Mouse (Mus musculus) heart, adult 11 months (tissue): ENCODE data around the gene Tmc4.

Experiments
- DNase-seq: peaks from one replicate; pipeline ENCODE4 v3.0.0; 2022

The Tmc4 gene

DNA sequence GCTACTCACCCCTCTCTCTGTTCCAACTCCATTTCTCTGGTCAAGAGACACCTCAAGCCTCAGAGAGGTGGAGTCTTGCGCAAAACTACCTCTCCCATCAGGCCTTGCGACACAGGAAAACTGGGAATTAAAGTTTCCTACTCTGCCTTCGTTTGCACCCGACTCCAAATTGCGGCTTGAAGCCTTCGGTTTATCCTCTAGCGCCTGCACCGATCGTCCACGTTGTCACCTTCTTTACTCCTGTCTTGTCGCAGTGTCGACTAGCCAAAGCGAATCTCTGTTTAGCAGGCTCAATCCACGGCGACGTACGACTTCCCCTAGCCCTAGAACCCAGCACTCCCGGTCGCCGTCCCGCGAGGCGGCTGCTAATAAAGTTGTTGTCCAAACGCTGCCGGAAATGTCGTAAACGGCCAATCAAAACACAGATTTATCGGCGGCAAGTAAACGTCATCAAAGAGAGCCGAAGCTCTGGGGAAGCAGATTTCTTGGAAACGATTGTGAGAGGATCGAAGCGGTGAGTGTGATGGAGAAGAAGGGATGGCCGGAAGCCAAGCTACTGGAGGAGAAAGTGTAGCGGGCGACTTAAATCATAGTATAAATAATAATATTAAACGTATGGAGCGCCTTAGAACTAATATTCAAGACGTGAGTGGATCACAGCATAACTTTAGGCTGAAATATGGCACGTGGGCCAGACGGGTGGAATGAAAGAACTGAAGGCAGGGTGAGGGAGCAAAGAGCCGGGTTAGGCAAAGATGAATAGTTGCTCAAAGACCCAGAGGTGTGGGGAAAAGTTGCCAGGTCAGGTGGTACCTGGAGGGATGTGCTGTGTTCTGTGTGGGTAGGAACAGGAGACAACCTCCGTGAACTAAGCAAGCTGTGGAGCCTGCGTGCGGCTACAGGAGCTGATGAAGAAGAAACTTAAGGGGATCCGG is 47.5 kb downstream of the Tmc4 start, which contains the start of the genes Tfpt and Prpf31:
Tfpt (minus strand) TSS at position 387 of the 935 bp plus-strand sequence.
Prpf31 (plus strand) TSS at position 443 of the 935 bp plus-strand sequence.
- peak; percentile 99 for DNase-seq

DNA sequence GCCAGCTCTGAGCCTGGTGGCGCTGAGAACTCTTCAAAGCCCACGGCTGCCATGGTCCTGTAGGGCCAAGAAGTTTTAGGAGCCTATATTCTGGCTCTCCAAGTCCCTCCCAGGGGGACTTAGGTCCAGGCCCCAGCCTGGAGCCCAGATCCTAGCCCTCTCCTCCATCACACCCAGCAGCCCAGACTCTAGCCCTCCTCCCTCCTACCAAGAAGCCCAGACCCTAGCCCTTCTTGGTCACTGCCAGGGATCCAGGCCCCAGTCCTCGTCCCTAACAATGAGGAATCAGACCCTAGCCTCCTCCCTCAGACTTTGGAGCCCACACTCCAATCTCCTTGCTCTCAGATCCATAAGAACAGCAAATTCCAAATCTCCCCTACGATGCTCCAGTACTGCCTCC is 48.3 kb downstream of the Tmc4 start:
- DNase-seq: peak; percentile 93

GRCm38 (mm10) chr7:3617242-3617995 is 59.9 kb downstream of the Tmc4 start, which contains the start of gene Ndufa3:
TSS of gene Ndufa3 (plus strand) at chr7:3617373.
- DNase-seq: peak; percentile 99

GRCm38 (mm10) chr7:3616389-3617241 is 60.7 kb downstream of the Tmc4 start:
- DNase-seq: no peak

GRCm38 (mm10) chr7:3616057-3616388 is 61.3 kb downstream of the Tmc4 start, which contains the start of gene Oscar:
TSS of gene Oscar (minus strand) at chr7:3616157.
- DNase-seq: no peak
